Mouse (Mus musculus) bone marrow macrophage, adult 2 months (primary cell): Measurements from ENCODE around the gene Slc7a8.

ENCODE experiments used
- CTCF ChIP-seq: IDR thresholded peaks from 2 replicates; pipeline ENCODE4 v1.5.1; 2012; ENCODE audit warnings: low read depth, mild to moderate bottlenecking, low read length, moderate library complexity
- POLR2A ChIP-seq: IDR thresholded peaks from 2 replicates; pipeline ENCODE4 v1.6.1; 2012; ENCODE audit warnings: mild to moderate bottlenecking, low read depth, low read length, borderline replicate concordance

- no peak for TF ChIP-seq CTCF
- TF ChIP-seq POLR2A, result no peak
Measured at GRCm38 (mm10) chr14:54809668-54810033, 27.9 kb upstream of the Slc7a8 start.
